Mouse (Mus musculus): Measurements from ENCODE around the gene Ak3.
A peak's percentile ranks its signal among the peaks of the same experiment; 100 is the strongest.
"Not testable (repeated sequence)": the region's sequence is repeated elsewhere in the genome, so short reads cannot be mapped to it uniquely, and the experiment has no call there.

The Ak3 gene

DNA sequence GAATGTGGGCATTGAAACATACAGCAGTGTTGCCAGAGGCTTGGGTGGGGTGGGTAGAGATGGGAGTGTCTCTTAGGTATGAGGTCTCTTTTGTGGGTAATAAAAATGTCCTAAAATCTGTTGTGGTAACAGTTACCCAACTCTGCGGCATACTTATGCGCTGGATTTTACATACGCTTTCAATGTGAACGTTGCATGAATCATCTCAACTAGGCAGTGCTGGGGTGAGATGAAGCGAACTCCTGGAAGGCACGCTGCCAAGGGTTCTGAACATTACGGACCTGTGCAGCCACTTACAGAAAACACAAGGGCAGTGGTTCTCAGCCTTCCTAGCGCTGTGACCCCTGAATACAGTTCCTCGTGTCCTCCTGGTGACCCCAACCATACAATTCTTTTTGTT is 5.1 kb downstream of the Ak3 start:
- DNase-seq (ENCODE audit: inconsistent ontology term) = no peak

DNA sequence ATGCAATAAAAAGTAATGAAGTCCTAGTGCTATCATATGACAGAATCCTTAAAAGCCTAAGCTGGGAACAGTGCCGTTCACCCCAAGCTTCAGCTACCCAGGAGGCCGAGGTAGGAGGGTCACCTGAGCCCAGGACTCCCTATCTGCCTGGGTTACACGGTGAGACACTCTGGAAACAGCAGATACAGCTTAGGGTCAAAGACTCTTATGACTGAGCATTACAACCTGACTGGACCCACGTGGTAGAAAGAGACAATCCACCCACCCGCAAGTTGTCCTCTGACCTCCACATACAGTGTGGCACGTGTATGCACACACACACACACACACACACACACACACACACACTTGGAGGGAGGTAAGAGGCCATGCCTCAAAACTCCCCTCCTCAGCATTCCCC is 5.6 kb downstream of the Ak3 start:
- DNase-seq (ENCODE audit: inconsistent ontology term) = no peak

- no peak for DNase-seq (ENCODE audit: inconsistent ontology term)
These were observed 7.6 kb downstream of the Ak3 start for GRCm38 (mm10) chr19:29040206-29040605.

DNA sequence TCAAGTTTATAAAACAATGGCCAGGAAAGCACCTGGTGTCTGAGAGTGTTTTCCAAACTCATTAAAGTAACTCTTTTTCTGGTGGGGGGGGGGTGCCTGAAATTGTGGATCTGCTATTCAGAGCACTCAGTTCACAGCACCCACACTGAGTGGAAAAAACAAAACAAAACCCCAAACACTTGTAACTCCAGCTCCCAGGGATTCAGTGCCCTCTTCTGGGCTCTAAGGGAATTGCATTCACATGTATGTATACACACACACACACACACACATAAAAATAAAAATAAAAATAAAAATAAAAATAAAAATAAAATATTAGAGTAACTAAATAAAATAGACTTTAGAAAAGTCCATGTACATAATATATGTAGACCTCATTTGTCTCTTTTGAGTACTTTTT is 8.4 kb downstream of the Ak3 start:
- no peak for DNase-seq (ENCODE audit: inconsistent ontology term)

DNA sequence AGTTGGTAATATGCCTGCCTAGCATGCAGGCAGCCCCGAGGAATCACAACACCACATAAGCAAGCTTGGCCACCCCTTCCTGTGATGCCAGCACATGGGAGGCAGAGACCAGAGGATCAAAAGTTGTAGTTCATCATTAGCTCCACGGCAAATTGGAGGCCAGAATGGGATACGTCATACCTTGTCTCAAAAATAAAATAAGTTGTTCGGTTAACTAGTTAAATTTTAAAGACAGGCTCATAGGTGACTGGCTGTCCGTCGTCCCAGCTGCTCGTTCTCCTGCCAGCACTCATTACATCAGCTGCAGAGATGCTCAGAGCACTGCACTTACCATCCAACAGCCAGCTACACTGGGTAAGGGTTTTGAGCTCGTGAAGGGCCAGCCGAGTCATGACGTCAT is 10.2 kb downstream of the Ak3 start:
- no peak for DNase-seq (ENCODE audit: inconsistent ontology term)

- DNase-seq (ENCODE audit: inconsistent ontology term) = peak; percentile 37
These were observed 10.7 kb downstream of the Ak3 start for GRCm38 (mm10) chr19:29037026-29037425.

DNA sequence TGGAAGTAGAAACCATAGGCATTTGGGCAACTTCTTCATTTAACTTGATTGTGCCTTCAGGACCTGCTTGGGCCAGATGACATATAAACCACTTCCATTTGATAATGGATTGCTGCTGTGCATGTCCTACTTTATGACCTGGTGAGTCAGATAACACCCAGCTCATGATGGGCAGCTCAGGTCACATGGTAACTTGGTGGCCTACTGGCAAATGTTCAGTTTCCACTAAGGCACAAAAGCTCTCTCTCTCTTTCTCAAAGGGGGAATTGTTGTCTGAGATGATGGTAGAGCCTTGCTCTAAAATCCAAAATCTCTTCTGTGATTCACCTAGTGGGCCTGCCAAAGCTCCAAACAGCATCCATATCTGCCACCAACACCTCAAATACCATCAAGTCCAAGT is 15.1 kb downstream of the Ak3 start:
- DNase-seq (ENCODE audit: inconsistent ontology term) = peak; percentile 51

GRCm38 (mm10) chr19:29031788-29032187 is 16.0 kb downstream of the Ak3 start:
- no peak for DNase-seq (ENCODE audit: inconsistent ontology term)

GRCm38 (mm10) chr19:29024391-29024947 is 23.3 kb downstream of the Ak3 start:
- DNase-seq (ENCODE audit: inconsistent ontology term) = peak; percentile 78

DNA sequence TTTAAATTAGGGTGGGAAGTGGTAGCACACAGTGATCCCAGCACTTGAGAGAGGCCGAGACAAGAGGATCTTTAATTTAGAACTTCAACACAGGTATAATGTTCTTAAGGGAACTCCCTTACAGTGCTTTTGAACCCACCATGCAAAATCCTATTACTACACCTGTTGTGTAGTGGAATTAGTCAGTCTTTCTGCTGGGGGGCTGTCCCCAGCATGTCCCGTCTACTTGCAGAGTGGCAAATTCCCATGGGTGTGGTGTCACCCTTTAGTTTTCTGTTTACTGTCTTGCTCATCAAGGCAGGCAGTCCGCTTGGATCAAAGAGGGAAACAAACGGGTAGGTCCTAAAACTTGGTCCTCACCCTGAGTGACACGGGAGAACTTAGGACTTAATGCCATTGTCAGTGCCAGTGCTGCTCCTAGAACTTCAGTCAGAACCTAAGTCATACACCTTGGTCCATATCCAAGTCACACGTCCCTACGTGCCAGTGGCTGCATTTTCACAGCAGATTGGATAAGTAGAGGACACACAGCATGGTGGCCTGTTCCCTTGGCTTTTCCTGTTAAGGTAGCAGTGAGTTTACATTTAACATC is 25.9 kb downstream of the Ak3 start:
- DNase-seq (ENCODE audit: inconsistent ontology term) = no peak

GRCm38 (mm10) chr19:29019647-29020046 is 28.1 kb downstream of the Ak3 start:
- DNase-seq (ENCODE audit: inconsistent ontology term) = no peak

DNA sequence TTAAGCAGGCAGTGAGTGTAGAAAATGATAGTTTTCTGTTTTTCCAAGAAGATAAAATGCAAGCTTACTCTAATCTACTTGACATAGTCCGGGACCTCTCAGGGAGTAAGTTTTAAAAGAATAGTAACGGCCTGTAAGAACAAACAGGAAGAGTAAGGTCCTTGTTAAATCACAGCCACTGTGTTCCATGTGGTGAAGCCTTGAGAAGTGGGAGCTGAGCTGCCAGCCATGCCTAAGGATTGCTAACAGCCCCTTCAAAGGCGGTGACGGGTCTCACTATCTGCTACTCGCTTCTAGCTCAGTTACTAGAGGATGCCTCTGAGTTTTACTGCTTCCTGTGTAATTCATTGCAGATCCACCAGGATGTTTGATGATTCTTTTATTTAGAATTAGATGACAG is 31.0 kb downstream of the Ak3 start:
- DNase-seq (ENCODE audit: inconsistent ontology term) = no peak

DNA sequence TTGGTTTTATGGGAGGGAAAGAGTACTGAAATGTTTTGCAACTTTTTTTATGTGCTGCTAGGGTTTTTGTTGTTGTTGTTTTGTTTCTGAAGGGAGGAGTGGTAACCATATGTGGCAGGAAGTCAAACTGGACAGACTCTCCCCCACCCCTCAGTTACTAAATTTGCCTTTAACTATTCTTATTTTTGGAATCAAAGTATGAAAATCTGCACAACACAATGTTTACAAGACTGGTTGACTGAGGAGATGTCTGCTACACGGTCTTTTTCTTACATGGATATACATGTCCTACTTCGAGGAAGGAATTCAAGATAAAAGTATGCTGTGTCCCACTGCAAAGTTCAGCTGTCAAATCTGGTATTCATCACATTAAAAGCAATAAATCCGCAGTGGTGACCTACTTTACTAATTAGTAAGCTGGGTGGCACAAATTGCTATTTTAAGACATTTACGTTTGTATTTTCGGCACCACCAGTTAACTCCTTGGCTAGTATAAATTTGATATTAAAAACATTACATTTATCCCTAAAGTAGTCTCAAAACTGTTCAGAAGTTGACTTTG is 31.5 kb downstream of the Ak3 start:
- DNase-seq (ENCODE audit: inconsistent ontology term) = peak; percentile 82

GRCm38 (mm10) chr19:29015410-29016203 is 32.2 kb downstream of the Ak3 start:
- DNase-seq (ENCODE audit: inconsistent ontology term) = no peak

DNA sequence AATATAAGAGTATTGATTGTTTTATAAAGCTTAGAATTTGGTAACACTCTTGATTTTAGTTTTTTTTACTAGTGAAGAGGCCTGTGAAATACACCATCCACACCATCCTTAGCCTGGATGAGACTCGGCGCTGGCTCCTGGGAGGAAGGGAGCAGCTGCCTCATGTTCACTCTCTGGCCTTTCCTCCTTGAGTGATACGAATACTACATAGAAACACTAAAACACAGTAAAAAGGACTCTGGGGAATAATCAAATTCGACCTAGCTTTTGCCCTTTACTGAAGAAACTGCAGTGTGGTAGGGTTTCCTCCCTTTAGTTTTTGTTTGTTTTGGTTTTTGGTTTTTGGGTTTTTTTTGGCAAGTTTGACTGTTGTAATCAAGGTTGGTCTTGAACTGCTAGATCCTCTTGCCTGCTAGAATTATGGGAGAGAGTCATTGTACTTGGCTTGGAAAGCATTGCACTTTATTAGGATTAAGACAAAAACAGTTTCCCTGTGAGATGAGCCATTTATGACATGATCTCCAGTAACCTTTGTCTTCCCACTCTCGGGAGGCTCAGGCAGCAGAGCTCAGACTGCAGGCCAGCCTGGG is 33.2 kb downstream of the Ak3 start:
- DNase-seq (ENCODE audit: inconsistent ontology term) = no peak

DNA sequence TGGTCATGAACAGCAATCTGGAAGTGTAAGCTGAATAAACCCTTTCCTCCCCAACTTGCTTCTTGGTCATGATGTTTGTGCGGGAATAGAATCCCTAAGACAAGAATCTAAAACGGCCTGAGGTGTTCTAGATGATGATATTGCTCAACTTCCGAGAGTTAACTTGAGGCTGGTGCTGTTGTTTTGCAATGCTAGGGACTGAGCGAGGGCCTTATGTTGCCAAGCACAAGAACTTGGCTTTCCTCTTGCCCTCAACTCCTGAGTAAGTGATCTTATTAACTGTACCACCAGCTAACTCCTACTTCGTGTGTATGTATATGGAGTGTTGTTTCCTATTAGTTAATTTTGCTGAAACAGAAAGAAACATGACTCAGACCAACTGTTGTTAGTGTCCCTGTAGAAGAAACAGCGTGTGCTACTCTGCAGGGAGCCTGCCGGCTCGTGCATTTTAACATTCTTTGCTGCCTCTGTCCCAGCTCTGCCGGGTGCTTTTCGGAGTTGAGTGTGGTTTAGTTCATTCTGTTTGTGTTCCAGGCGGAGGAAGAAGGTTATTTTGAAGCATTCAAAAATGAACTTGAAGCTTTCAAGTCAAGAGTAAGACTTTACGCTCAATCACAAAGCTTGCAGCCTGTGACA is 36.3 kb downstream of the Ak3 start:
- no peak for DNase-seq (ENCODE audit: inconsistent ontology term)

DNA sequence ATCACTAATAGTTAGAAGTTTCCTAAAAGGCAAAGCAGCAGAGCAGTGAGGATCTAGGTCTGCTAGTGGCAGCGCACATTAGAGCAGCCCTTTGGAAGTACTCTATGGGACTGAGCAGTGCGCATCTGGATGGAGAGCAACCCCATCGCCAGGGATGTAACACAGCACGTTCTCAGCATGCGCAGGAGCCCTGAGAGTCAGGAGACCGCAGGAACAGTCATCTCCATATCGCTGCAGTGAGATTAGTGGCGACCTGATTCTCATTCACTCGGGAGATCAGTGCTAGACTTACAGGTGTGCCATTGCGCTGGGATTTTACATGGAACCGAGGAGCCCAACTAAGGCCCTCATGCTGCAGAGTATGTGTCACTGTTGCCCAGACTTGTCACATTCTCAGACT is 38.7 kb downstream of the Ak3 start:
- no peak for DNase-seq (ENCODE audit: inconsistent ontology term)

DNA sequence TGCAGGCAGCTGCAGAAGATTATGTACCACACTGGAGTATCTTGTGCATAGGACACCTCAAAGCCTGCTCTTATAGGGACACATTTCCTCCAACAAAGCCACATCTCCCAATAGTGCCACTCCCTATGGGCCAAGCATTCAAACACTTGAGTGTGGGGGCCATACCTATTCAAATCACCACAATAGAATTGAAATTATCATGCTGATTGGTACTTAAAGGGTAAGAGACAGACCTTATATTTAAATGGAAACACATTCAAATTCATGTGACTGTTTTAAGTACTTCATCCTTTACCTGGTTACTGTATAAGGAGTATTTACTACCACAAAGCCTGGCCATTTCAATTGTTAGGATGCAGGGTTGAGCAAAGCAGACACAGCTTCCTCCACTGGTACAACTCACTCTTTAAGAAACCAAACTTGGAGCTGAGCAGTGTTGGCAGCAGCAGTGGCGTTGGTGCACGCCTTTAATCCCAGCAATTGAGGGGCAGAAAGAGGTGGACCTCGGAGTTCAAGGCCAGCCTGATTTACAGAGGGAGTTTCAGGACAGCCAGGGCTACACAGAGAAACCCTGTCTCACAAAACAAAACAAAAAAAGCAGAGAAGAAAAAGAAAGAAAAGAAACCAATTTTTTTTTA is 39.6 kb downstream of the Ak3 start:
- DNase-seq (ENCODE audit: inconsistent ontology term) = no peak

GRCm38 (mm10) chr19:29000321-29000720 is 47.4 kb downstream of the Ak3 start:
- not testable (repeated sequence) for DNase-seq (ENCODE audit: inconsistent ontology term)

DNA sequence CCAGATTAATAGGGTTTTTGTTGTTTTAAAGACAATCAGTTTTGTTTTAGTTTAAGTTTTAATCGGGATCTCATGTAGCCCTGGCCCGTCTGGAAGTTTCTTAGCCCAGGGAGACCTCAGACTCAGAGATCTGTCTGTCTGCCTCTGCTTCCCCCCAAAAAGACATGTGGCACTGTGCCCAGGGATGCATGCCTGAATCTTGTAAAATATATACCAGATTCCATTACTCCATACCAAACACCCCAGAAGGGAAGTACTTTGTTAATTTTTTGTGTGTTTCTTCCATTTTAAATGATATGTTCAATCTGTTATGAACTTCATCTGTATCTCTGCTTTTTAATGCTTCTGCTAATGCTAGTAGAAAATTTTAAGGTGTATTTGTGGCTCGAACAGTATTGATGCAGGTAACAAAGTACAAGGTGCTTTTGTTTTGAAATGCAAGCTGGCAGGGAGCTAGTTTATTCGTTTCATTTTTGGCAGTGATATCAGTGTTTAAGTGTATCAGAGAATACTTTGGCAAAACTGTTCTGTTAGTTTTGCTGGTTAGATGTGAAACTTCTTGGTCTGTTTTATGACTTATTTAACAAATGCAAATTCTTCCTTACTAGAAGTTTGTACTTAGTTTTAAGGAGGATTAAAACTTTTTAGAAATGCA is 49.7 kb downstream of the Ak3 start:
- DNase-seq (ENCODE audit: inconsistent ontology term) = no peak

GRCm38 (mm10) chr19:28995366-28995765 is 52.4 kb downstream of the Ak3 start:
- DNase-seq (ENCODE audit: inconsistent ontology term) = no peak
